Mouse (Mus musculus): ENCODE data around the gene Psen2.

Gene Psen2

GRCm38 (mm10) chr1:180197956-180198355 lies 65.3 kb downstream of the Psen2 start:
- no peak for DNase-seq (ENCODE audit: low read depth)

- no peak for DNase-seq (ENCODE audit: low read depth)
These were observed 66.7 kb downstream of the Psen2 start for GRCm38 (mm10) chr1:180196508-180196907.

- peak; percentile 97 for DNase-seq (ENCODE audit: low read depth)
These were observed 67.4 kb downstream of the Psen2 start for GRCm38 (mm10) chr1:180195703-180196381.

GRCm38 (mm10) chr1:180194781-180195471 lies 68.3 kb downstream of the Psen2 start:
- peak; percentile 8 for DNase-seq (ENCODE audit: low read depth)

- DNase-seq (ENCODE audit: low read depth), result no peak
These were observed 69.2 kb downstream of the Psen2 start for GRCm38 (mm10) chr1:180194048-180194447.

GRCm38 (mm10) chr1:180193391-180193935 lies 69.8 kb downstream of the Psen2 start:
- peak; percentile 26 for DNase-seq (ENCODE audit: low read depth)

GRCm38 (mm10) chr1:180192866-180193265 lies 70.4 kb downstream of the Psen2 start:
- DNase-seq (ENCODE audit: low read depth), result no peak

- DNase-seq (ENCODE audit: low read depth), result no peak
These were observed 71.5 kb downstream of the Psen2 start for GRCm38 (mm10) chr1:180191651-180192220.

GRCm38 (mm10) chr1:180191112-180191511 lies 72.1 kb downstream of the Psen2 start:
- no peak for DNase-seq (ENCODE audit: low read depth)

GRCm38 (mm10) chr1:180188951-180189350 lies 74.3 kb downstream of the Psen2 start:
- no peak for DNase-seq (ENCODE audit: low read depth)

GRCm38 (mm10) chr1:180186371-180186770 lies 76.9 kb downstream of the Psen2 start:
- DNase-seq (ENCODE audit: low read depth), result no peak

- peak; percentile 15 for DNase-seq (ENCODE audit: low read depth)
These were observed 77.4 kb downstream of the Psen2 start for GRCm38 (mm10) chr1:180185877-180186276.

- no peak for DNase-seq (ENCODE audit: low read depth)
These were observed 78.5 kb downstream of the Psen2 start for GRCm38 (mm10) chr1:180184768-180185167.

GRCm38 (mm10) chr1:180183525-180184159 lies 79.6 kb downstream of the Psen2 start:
- no peak for DNase-seq (ENCODE audit: low read depth)

GRCm38 (mm10) chr1:180182731-180183130 lies 80.5 kb downstream of the Psen2 start:
- no peak for DNase-seq (ENCODE audit: low read depth)

- DNase-seq (ENCODE audit: low read depth), result no peak
These were observed 81.3 kb downstream of the Psen2 start for GRCm38 (mm10) chr1:180181966-180182319.

- no peak for DNase-seq (ENCODE audit: low read depth)
These were observed 81.8 kb downstream of the Psen2 start for GRCm38 (mm10) chr1:180181304-180181965.

GRCm38 (mm10) chr1:180179840-180180239 lies 83.4 kb downstream of the Psen2 start:
- DNase-seq (ENCODE audit: low read depth), result no peak

- no peak for DNase-seq (ENCODE audit: low read depth)
These were observed 84.1 kb downstream of the Psen2 start for GRCm38 (mm10) chr1:180179100-180179499.

GRCm38 (mm10) chr1:180178340-180178739 lies 84.9 kb downstream of the Psen2 start:
- no peak for DNase-seq (ENCODE audit: low read depth)
